Mouse (Mus musculus) G1E (cell line): ENCODE measurements around the gene Grk1.

Experiments used
- CTCF ChIP-seq: IDR thresholded peaks from 2 replicates; pipeline ENCODE4 v1.5.1; 2012; ENCODE audit warnings: low read depth, low read length, inconsistent platforms, mixed read lengths
- GATA1 ChIP-seq: IDR thresholded peaks from 2 replicates; pipeline ENCODE4 v1.6.1; 2012; ENCODE audit warnings: borderline replicate concordance, low read length, inconsistent platforms, mixed read lengths
- GATA2 ChIP-seq: IDR thresholded peaks from 2 replicates; pipeline ENCODE4 v1.6.1; 2012; ENCODE audit warnings: low read depth, low read length, inconsistent platforms, borderline replicate concordance
- TAL1 ChIP-seq: conservative IDR thresholded peaks from 2 replicates; pipeline ENCODE4 v1.6.1; 2012; ENCODE audit warnings: low read depth, low read length, inconsistent platforms, mixed read lengths

- no peak for TF ChIP-seq CTCF
- TF ChIP-seq TAL1, result no peak
- no peak for TF ChIP-seq GATA2
- no peak for TF ChIP-seq GATA1
These were observed 16.1 kb upstream of the Grk1 start for GRCm38 (mm10) chr8:13388744-13389143.
